Mouse (Mus musculus) liver, embryonic 14.5 days (tissue): ENCODE measurements at regions not wholly inside any gene's neighbourhood (a gene's known extent, or its start where the extent isn't known, plus 50 kb on each side); places are given as distances from the start of the nearest gene placed in this dataset.

Source experiments
- ATAC-seq: fragments of 200-750 bp; cut with Nextera tagmentation; 2 replicates; pipeline ENCODE4 v1.8.0; 2017; ENCODE audit warnings: moderate number of reproducible peaks, mild to moderate bottlenecking, moderate library complexity; ENCODE audit not compliant: insufficient read depth
- DNase-seq, 3 experiments: peaks; one replicate each; pipeline ENCODE4 v3.0.0-alpha.2; 2012 to 2013; ENCODE audit warnings: low read depth in 3 of 3, low spot score in 3 of 3
- H3K27ac ChIP-seq: fragments of 300-500 bp; sonication (generic); 2 replicates; pipeline ENCODE4 v1.5.1; 2014; ENCODE audit warnings: moderate library complexity, mild to moderate bottlenecking, control low read depth, inconsistent platforms
- H3K27me3 ChIP-seq: fragments of 300-500 bp; sonication (generic); 2 replicates; pipeline ENCODE4 v1.6.1; 2014; ENCODE audit warnings: mild to moderate bottlenecking, low read length, moderate library complexity; ENCODE audit not compliant: control insufficient read depth, insufficient read depth
- H3K36me3 ChIP-seq: fragments of 300-500 bp; sonication (generic); replicated peaks from 2 replicates; pipeline ENCODE4 v1.6.1; 2014; ENCODE audit warnings: low read depth; ENCODE audit not compliant: control insufficient read depth, insufficient read depth
- H3K4me1 ChIP-seq, 2 experiments: fragments of 200-500 bp in 1 of 2; fragments of 300-500 bp in 1 of 2; sonication (generic) in 1 of 2; replicated peaks; 2 replicates each; pipeline ENCODE4 v1.6.1; 2012 to 2014; ENCODE audit warnings: antibody characterized with exemption in 1 of 2, inconsistent platforms in 1 of 2, low read length in 1 of 2; ENCODE audit not compliant: control insufficient read depth in 2 of 2, insufficient read depth in 2 of 2
- H3K4me2 ChIP-seq: fragments of 300-500 bp; sonication (generic); 2 replicates; pipeline ENCODE4 v1.6.1; 2014; ENCODE audit warnings: low read depth, mild to moderate bottlenecking, control low read depth, moderate library complexity
- H3K4me3 ChIP-seq, 2 experiments: fragments of 200-500 bp in 1 of 2; fragments of 300-500 bp in 1 of 2; sonication (generic) in 1 of 2; 2 replicates each; pipeline ENCODE4 v1.5.1; 2012 to 2014; ENCODE audit warnings: low read depth in 2 of 2, low read length in 2 of 2, mild to moderate bottlenecking in 2 of 2, control low read depth in 1 of 2, inconsistent platforms in 1 of 2, moderate library complexity in 1 of 2; ENCODE audit not compliant: insufficient read depth in 1 of 2
- H3K9ac ChIP-seq: fragments of 300-500 bp; sonication (generic); replicated peaks from 2 replicates; pipeline ENCODE4 v1.6.1; 2014; ENCODE audit warnings: mild to moderate bottlenecking, control low read depth, moderate library complexity
- H3K9me3 ChIP-seq: fragments of 300-500 bp; sonication (generic); 2 replicates; pipeline ENCODE4 v1.6.1; 2016; ENCODE audit warnings: low read length, mixed read lengths; ENCODE audit not compliant: control insufficient read depth
- CTCF ChIP-seq: IDR thresholded peaks from 2 replicates; pipeline ENCODE4 v1.5.1; 2016; ENCODE audit warnings: antibody characterized with exemption, low read depth, control low read depth
- EP300 ChIP-seq: IDR thresholded peaks from 2 replicates; pipeline ENCODE4 v1.6.1; 2016; ENCODE audit warnings: antibody characterized with exemption, low read depth
- WGBS: fragments of 180-500 bp; shearing (Covaris S2); extraction: QIAGEN DNeasy Blood & Tissue Kit; methylation state at CpG from one replicate; pipeline ENCODE4 v1.1.7; 2014; ENCODE audit not compliant: insufficient replicate concordance; 5-methylcytosine and 5-hydroxymethylcytosine counted together

GRCm38 (mm10) chr1:13424524-13424923 is 2010.6 kb downstream of the A830018L16Rik start:
- H3K27ac ChIP-seq: no peak overlapping the region
- ATAC-seq: no peak
- H3K9ac ChIP-seq: no peak overlapping the region
- no peak for DNase-seq
- TF ChIP-seq CTCF (no peak), EP300 (no peak)
- no peaks in the 10 kb centered on the region for H3K27me3 ChIP-seq
- no peaks in the 10 kb centered on the region for H3K9me3 ChIP-seq
- H3K4me3 ChIP-seq: no peak overlapping the region
- peaks cover 0 to 10% of the 10 kb centered on the region in 2 experiments; a peak in 2 of 4 replicates for H3K4me1 ChIP-seq
- H3K4me2 ChIP-seq: no peak overlapping the region
- H3K36me3 ChIP-seq: no peaks in the 10 kb centered on the region

GRCm38 (mm10) chr1:13425601-13426327 is 2011.9 kb downstream of the A830018L16Rik start:
- no peaks in the 10 kb centered on the region for H3K27me3 ChIP-seq
- H3K4me3 ChIP-seq: peak overlapping the region; percentile 51 to 57; a peak in 2 of 4 replicates
- ATAC-seq: no peak
- TF ChIP-seq CTCF: no peak
- TF ChIP-seq EP300: no peak
- H3K9ac ChIP-seq: no peak overlapping the region
- peak overlapping the region; percentile 77 for H3K4me2 ChIP-seq
- peaks cover 0 to 10% of the 10 kb centered on the region in 2 experiments; a peak in 2 of 4 replicates for H3K4me1 ChIP-seq
- H3K27ac ChIP-seq: no peak overlapping the region
- H3K9me3 ChIP-seq: no peaks in the 10 kb centered on the region
- no peak for DNase-seq
- H3K36me3 ChIP-seq: no peaks in the 10 kb centered on the region
- 22% methylated on average over 9 of the region's 9 CpGs for WGBS

GRCm38 (mm10) chr1:13426328-13427067 is 2012.6 kb downstream of the A830018L16Rik start:
- Histone ChIP-seq H3K4me2 (peak overlapping the region; percentile 77), H3K27ac (no peak overlapping the region), H3K4me3 (peak overlapping the region; percentile 51 to 57), H3K4me1 (peaks cover 0 to 10% of the 10 kb centered on the region in 2 experiments; a peak in 2 of 4 replicates), H3K9ac (peak overlapping the region; percentile 59; the same call in 1 of the 2 replicates), H3K36me3 (no peaks in the 10 kb centered on the region), H3K27me3 (no peaks in the 10 kb centered on the region), H3K9me3 (no peaks in the 10 kb centered on the region)
- ATAC-seq (peak; percentile 74), DNase-seq (peak in 2 of 3 experiments; percentile 7 to 22)
- no peak for TF ChIP-seq CTCF
- TF ChIP-seq EP300: no peak
- WGBS: 3% methylated on average over 29 of the region's 30 CpGs

GRCm38 (mm10) chr1:13427068-13427434 is 2013.1 kb downstream of the A830018L16Rik start:
- 53% methylated on average over 5 of the region's 5 CpGs for WGBS
- ATAC-seq (no peak), DNase-seq (no peak)
- H3K4me3 ChIP-seq: peak overlapping the region; percentile 51 to 57; a peak in 2 of 4 replicates
- H3K9me3 ChIP-seq: no peaks in the 10 kb centered on the region
- H3K27me3 ChIP-seq: no peaks in the 10 kb centered on the region
- H3K27ac ChIP-seq: no peak overlapping the region
- H3K9ac ChIP-seq: no peak overlapping the region
- H3K36me3 ChIP-seq: no peaks in the 10 kb centered on the region
- H3K4me2 ChIP-seq: peak overlapping the region; percentile 77
- peaks cover 0 to 10% of the 10 kb centered on the region in 2 experiments; a peak in 2 of 4 replicates for H3K4me1 ChIP-seq
- TF ChIP-seq CTCF (no peak), EP300 (no peak)

GRCm38 (mm10) chr1:13427501-13428207 is 2013.7 kb downstream of the A830018L16Rik start:
- TF ChIP-seq EP300 (no peak), CTCF (no peak)
- Histone ChIP-seq H3K4me3 (no peak overlapping the region), H3K9ac (no peak overlapping the region), H3K27ac (no peak overlapping the region), H3K36me3 (no peaks in the 10 kb centered on the region), H3K4me1 (peaks cover 0 to 10% of the 10 kb centered on the region in 2 experiments; a peak in 2 of 4 replicates), H3K9me3 (no peaks in the 10 kb centered on the region), H3K4me2 (no peak overlapping the region), H3K27me3 (no peaks in the 10 kb centered on the region)
- DNase-seq (no peak), ATAC-seq (no peak)
- WGBS: 45% methylated on average over 11 of the region's 11 CpGs
